Mouse (Mus musculus): ENCODE data around the gene 4931414P19Rik. TPM values are rescaled to one million over a fixed set of nuclear protein-coding genes. Genes with fewer than 3 reads are reported as not detected.

Gene 4931414P19Rik
- total and polyA plus RNA-seq, 3 experiments, result 1.5 to 2.9 (median 2.7) TPM

DNA sequence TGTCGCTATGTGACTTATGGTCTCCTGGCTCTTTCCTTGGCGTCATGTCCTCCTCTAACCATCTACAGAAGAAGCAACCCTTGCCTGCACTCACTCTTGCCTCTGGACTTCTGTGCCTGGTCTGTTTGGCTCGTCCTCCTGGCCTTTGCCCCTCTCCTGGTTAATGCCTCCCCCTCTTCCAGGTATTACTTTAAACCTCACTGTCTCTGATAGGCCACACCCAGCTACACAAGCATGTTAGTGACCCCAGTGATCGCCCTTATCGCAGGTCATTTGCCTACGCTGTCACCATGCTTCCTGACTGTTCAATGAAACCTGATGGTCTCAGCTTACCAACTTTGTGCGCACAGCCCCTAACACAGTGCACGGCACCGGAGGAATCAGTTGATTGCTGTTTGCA is 23.3 kb downstream of the 4931414P19Rik start:
- no peak overlapping the region for H3K27ac ChIP-seq (ENCODE audit: insufficient read depth, low read depth)
- dilution Hi-C loops (cut with MboI; ENCODE audit: extremely low pct_ligation_motif_present, extremely low pct_unique_long_range_greater_than_20kb, low sequenced_read_pairs), result no loop called here
- DNase-seq (ENCODE audit: extremely low read depth), result no peak

DNA sequence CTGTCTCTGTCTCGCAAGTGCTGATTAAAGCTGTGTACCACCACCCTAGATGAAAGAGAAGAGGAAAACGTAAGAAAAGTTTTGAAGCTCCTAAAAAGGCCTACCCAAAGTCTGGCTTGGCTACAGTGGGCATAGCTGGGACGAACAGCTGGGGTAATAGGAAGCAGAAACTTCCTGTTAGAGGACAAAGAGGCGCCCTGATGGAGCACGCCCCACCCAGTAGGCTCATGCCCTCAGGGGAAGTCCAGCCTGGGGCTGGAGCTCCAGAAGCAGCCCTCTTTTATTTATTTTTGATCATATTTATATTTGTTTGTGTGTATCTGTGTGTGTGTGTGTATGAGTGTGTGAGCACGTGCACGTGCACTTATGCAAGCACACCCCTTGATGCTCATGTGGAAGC is 26.2 kb downstream of the 4931414P19Rik start:
- H3K79me2 ChIP-seq (replicated peaks; ENCODE audit: control insufficient read depth, extremely low read depth, insufficient read depth, poor library complexity, severe bottlenecking), result no peaks in the 10 kb centered on the region
- peaks cover 0 to 17% of the 10 kb centered on the region in 2 experiments; a peak in 1 of 4 replicates for H3K4me1 ChIP-seq (ENCODE audit: control insufficient read depth in 1 of 2, insufficient read depth in 2 of 2)
- peaks cover 26% of the 10 kb centered on the region for H3K9me3 ChIP-seq (replicated peaks; ENCODE audit: low read length)
- TF ChIP-seq USF1 (IDR thresholded peaks at IDR 0.05; ENCODE audit: low read depth, low read length), result no peak
- TF ChIP-seq EP300 (IDR thresholded peaks at IDR 0.05; ENCODE audit: low read length), result no peak
- TF ChIP-seq UBTF (IDR thresholded peaks at IDR 0.05; ENCODE audit: low read depth, low read length), result no peak
- TF ChIP-seq TCF12 (IDR thresholded peaks at IDR 0.05; ENCODE audit: low read depth, low read length), result no peak
- TF ChIP-seq SIN3A (IDR thresholded peaks at IDR 0.05; ENCODE audit: low read length), result no peak
- TF ChIP-seq JUN (IDR thresholded peaks at IDR 0.05; ENCODE audit: insufficient read depth, low read depth, low read length), result no peak
- no peak for TF ChIP-seq RAD21 (IDR thresholded peaks at IDR 0.05; ENCODE audit: low read depth, low read length)
- no peak for TF ChIP-seq ZNF384 (IDR thresholded peaks at IDR 0.05; ENCODE audit: low read depth, low read length)
- TF ChIP-seq USF2 (conservative IDR thresholded peaks at IDR 0.05; ENCODE audit: low read depth, low read length), result no peak
- TF ChIP-seq MYC (IDR thresholded peaks at IDR 0.05; ENCODE audit: low read depth, low read length), result no peak
- TF ChIP-seq ZMIZ1 (IDR thresholded peaks at IDR 0.05; ENCODE audit: low read depth, low read length), result no peak
- no peak for TF ChIP-seq MAZ (IDR thresholded peaks at IDR 0.05; ENCODE audit: low read depth, low read length)
- TF ChIP-seq IRF4 (IDR thresholded peaks at IDR 0.05; ENCODE audit: low read depth, low read length), result no peak
- TF ChIP-seq ZC3H11A (IDR thresholded peaks at IDR 0.05; ENCODE audit: low read depth, low read length), result no peak
- no peak overlapping the region; the same call in 1 of the 2 replicates for H3K4me2 ChIP-seq (ENCODE audit: insufficient read depth, low read depth, poor library complexity, severe bottlenecking)
- no peak for DNase-seq (ENCODE audit: extremely low read depth)
- in situ Hi-C loops (cut with MboI; ENCODE audit: low pct_ligation_motif_present, low pct_unique_long_range_greater_than_20kb, low sequenced_read_pairs), result loop anchor here (10.0 kb wide), 1 partner anchor 55 kb away; no protein-coding TSS in a partner anchor
- no peak overlapping the region for H3K4me3 ChIP-seq (replicated peaks in 1 of 3; ENCODE audit: low read depth in 2 of 3, low read length in 2 of 3, poor library complexity in 1 of 3)
- dilution Hi-C loops (cut with MboI; ENCODE audit: extremely low pct_ligation_motif_present, extremely low pct_unique_long_range_greater_than_20kb, low sequenced_read_pairs), result no loop called here
- H3K27ac ChIP-seq (ENCODE audit: insufficient read depth, low read depth), result no peak overlapping the region
- H3K36me3 ChIP-seq (replicated peaks in 1 of 2; ENCODE audit: control insufficient read depth in 1 of 2, insufficient read depth in 1 of 2, low read length in 1 of 2), result peaks cover 3 to 13% of the 10 kb centered on the region in 2 experiments
- no peak overlapping the region for H3K9ac ChIP-seq (ENCODE audit: insufficient read depth, low read depth)
- H3K27me3 ChIP-seq (replicated peaks), result no peaks in the 10 kb centered on the region

More for the DNA sequence above, 23.3 kb downstream of the 4931414P19Rik start:
- H3K4me1 ChIP-seq (ENCODE audit: control insufficient read depth in 1 of 2, insufficient read depth in 2 of 2), result peaks cover 0 to 17% of the 10 kb centered on the region in 2 experiments; a peak in 1 of 4 replicates
- TF ChIP-seq JUN (IDR thresholded peaks at IDR 0.05; ENCODE audit: insufficient read depth, low read depth, low read length) (no peak), SIN3A (IDR thresholded peaks at IDR 0.05; ENCODE audit: low read length) (no peak), TCF12 (IDR thresholded peaks at IDR 0.05; ENCODE audit: low read depth, low read length) (no peak), POLR2A (IDR thresholded peaks at IDR 0.05; ENCODE audit: low read depth, low read length) (no peak), MAFK (IDR thresholded peaks at IDR 0.05; ENCODE audit: insufficient replicate concordance, low read length) (no peak), RCOR1 (conservative IDR thresholded peaks at IDR 0.05; ENCODE audit: low read depth, low read length) (no peak), MAX (IDR thresholded peaks at IDR 0.05; ENCODE audit: low read length) (no peak), MEF2A (IDR thresholded peaks at IDR 0.05; ENCODE audit: borderline replicate concordance, low read depth, low read length) (no peak), ZMIZ1 (IDR thresholded peaks at IDR 0.05; ENCODE audit: low read depth, low read length) (no peak), JUND (conservative IDR thresholded peaks at IDR 0.05; ENCODE audit: low read depth, low read length) (no peak), USF2 (conservative IDR thresholded peaks at IDR 0.05; ENCODE audit: low read depth, low read length) (no peak)
- H3K27me3 ChIP-seq (replicated peaks), result no peaks in the 10 kb centered on the region
- H3K36me3 ChIP-seq (replicated peaks in 1 of 2; ENCODE audit: control insufficient read depth in 1 of 2, insufficient read depth in 1 of 2, low read length in 1 of 2), result peaks cover 3 to 17% of the 10 kb centered on the region in 2 experiments
- H3K4me2 ChIP-seq (ENCODE audit: insufficient read depth, low read depth, poor library complexity, severe bottlenecking), result no peak overlapping the region
- in situ Hi-C loops (cut with MboI; ENCODE audit: low pct_ligation_motif_present, low pct_unique_long_range_greater_than_20kb, low sequenced_read_pairs), result no loop called here
- no peak overlapping the region for H3K9ac ChIP-seq (ENCODE audit: insufficient read depth, low read depth)
- no peaks in the 10 kb centered on the region for H3K79me2 ChIP-seq (replicated peaks; ENCODE audit: control insufficient read depth, extremely low read depth, insufficient read depth, poor library complexity, severe bottlenecking)
- peaks cover 3% of the 10 kb centered on the region for H3K9me3 ChIP-seq (replicated peaks; ENCODE audit: low read length)
- H3K4me3 ChIP-seq (replicated peaks in 1 of 3; ENCODE audit: low read depth in 2 of 3, low read length in 2 of 3, poor library complexity in 1 of 3), result no peak overlapping the region
